Comparison of ENCODE assay signal across 7 mouse cellular contexts in genomic region chr7:67647277-67647676, GRCm38 (mm10). TPM values are rescaled to one million over a fixed set of nuclear protein-coding genes. Genes with fewer than 3 reads are reported as not detected.
A peak's percentile ranks its signal among the peaks of the same experiment; 100 is the strongest.
DNase-seq lines count a peak whose midpoint lies in the region; ATAC-seq and TF ChIP-seq lines count a peak whose summit lies in the region.

Gene Ttc23, plus strand, starts transcription at chr7:67647410.

- H3K9me3 ChIP-seq in intestine, embryonic 14.5 days (ENCODE audit: control insufficient read depth, low read length) = no peaks in the 10 kb centered on the region
- H3K9me3 ChIP-seq in midbrain, embryonic 10.5 days (replicated peaks) = no peaks in the 10 kb centered on the region

- peak within 1 kb of the TSS; percentile 90 for H3K9ac ChIP-seq in intestine, embryonic 14.5 days (ENCODE audit: low read length)

- peak within 1 kb of the TSS; percentile 97 for H3K4me3 ChIP-seq in intestine, embryonic 14.5 days (ENCODE audit: low read depth, low read length)
- peak within 1 kb of the TSS; percentile 81 for H3K4me3 ChIP-seq in midbrain, embryonic 10.5 days

- ATAC-seq in intestine, embryonic 14.5 days (replicated peaks; ENCODE audit: low FRiP score, low TSS enrichment, low read depth) = no peak

- TF ChIP-seq POLR2A in brain, embryonic 14.5 days (IDR thresholded peaks at IDR 0.05; ENCODE audit: borderline replicate concordance, extremely low read depth, insufficient read depth, insufficient read length, poor library complexity, severe bottlenecking) = no peak

- no peaks in the 10 kb centered on the region for H3K27me3 ChIP-seq in intestine, embryonic 14.5 days (replicated peaks; ENCODE audit: control insufficient read depth, insufficient read depth, low read length)
- H3K27me3 ChIP-seq in midbrain, embryonic 10.5 days (ENCODE audit: low read depth, poor library complexity, severe bottlenecking) = no peaks in the 10 kb centered on the region

- WGBS in intestine, embryonic 14.5 days = under 1% methylated on average over 5 of the region's 5 CpGs
- WGBS in midbrain, embryonic 10.5 days = under 1% methylated on average over 5 of the region's 5 CpGs

- no peaks in the 10 kb centered on the region for H3K36me3 ChIP-seq in intestine, embryonic 14.5 days (ENCODE audit: control insufficient read depth, insufficient read depth, low read length)
- H3K36me3 ChIP-seq in midbrain, embryonic 10.5 days = no peaks in the 10 kb centered on the region

- peaks cover 25% of the 10 kb centered on the region for H3K4me1 ChIP-seq in intestine, embryonic 14.5 days (replicated peaks; ENCODE audit: control insufficient read depth, insufficient read depth, low read length)
- peaks cover 51% of the 10 kb centered on the region for H3K4me1 ChIP-seq in midbrain, embryonic 10.5 days

- H3K4me2 ChIP-seq in intestine, embryonic 14.5 days (ENCODE audit: low read length) = peak within 1 kb of the TSS; percentile 69

- TF ChIP-seq CTCF in brain, embryonic 14.5 days (IDR thresholded peaks at IDR 0.05; ENCODE audit: borderline replicate concordance, extremely low read depth, insufficient read depth, insufficient read length) = no peak

- peak; percentile 77 for DNase-seq in R1 (ENCODE audit: low read depth, low spot score)
- peak; percentile 86 for DNase-seq in brain, embryonic 14.5 days (ENCODE audit: low read depth)
- DNase-seq in gastrocnemius, postnatal 25 days = no peak
- DNase-seq in intestine, embryonic 14.5 days (ENCODE audit: low spot score) = peak; percentile 36
- peak; percentile 18 for DNase-seq in midbrain, embryonic 10.5 days (ENCODE audit: low spot score)
- no peak for DNase-seq in urinary bladder, postnatal 10 days (ENCODE audit: low spot score)
- DNase-seq in cerebellum, postnatal 4 days (ENCODE audit: low spot score in 2 of 2) = no peak

- H3K27ac ChIP-seq in intestine, embryonic 14.5 days (ENCODE audit: low read depth) = peak within 1 kb of the TSS; percentile 89
- peak within 1 kb of the TSS; percentile 90 for H3K27ac ChIP-seq in midbrain, embryonic 10.5 days (replicated peaks)

RNA-seq across cellular contexts. Expression of gene Ttc23, which starts in this region (rescaled TPM):
- polyA plus RNA-seq in brain, embryonic 14.5 days (2012; rRNA removed) = 11.9 and 12.4 TPM in 2 replicates
- total RNA-seq in gastrocnemius, postnatal 25 days (2021) = 10 to 100 TPM; 17.1 to 21.7 TPM
- 27.5 and 30.8 TPM in 2 replicates for polyA plus RNA-seq in intestine, embryonic 14.5 days (2014; fragmentation: Nextera tagmentation; extraction: Ambion mirVana)
- 36.0 and 36.5 TPM in 2 replicates for polyA plus RNA-seq in midbrain, embryonic 10.5 days (2016; fragmentation: Nextera tagmentation; extraction: Ambion mirVana)

Comparison
In these comparisons a context has a peak if more than half of its experiments do, and no peak if none do; other contexts are left out.
1. DNase-seq: peak in R1 (single experiment), brain, embryonic 14.5 days (single experiment), intestine, embryonic 14.5 days (single experiment) and midbrain, embryonic 10.5 days (single experiment); none in gastrocnemius, postnatal 25 days (single experiment), urinary bladder, postnatal 10 days (single experiment) and cerebellum, postnatal 4 days (0 of 2).